In the genomic region with DNA sequence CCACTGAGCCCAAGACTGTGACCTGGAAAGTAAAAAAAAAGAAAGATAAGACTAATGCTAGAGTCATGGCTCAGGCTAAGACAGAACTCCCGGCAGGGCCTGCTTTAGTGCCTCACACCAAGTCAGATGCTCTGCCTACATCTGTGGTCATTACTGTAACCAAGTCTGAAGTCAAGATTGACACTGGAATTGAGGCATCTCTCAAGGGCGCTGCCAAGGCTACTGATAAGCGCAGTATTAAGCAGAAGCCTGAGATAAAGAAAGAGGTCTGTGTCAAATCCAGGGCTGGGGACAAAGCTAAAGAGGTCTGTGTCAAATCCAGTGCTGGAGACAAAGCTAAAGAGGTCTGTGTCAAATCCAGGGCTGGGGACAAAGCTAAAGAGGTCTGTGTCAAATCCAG, we compare ENCODE assay signal across 18 mouse cellular contexts. TPM values are rescaled to one million over a fixed set of nuclear protein-coding genes. Genes with fewer than 3 reads are reported as not detected.
DNase-seq lines count a peak whose midpoint lies in the region.
"Had no signal": no experiment of that assay in that cellular context is flagged by ENCODE, and none has a peak within 500 bp of the region (broad histone marks: within the 10 kb centered on the region; RNA-seq: fewer than 3 reads in every experiment).

No protein-coding gene starts in this region.

- DNase-seq in adrenal gland, adult 2 months: peak; percentile 40
- DNase-seq in adrenal gland, postnatal 14 days: peak; percentile 15
- DNase-seq in ovary, adult 18-20 months (ENCODE audit: low spot score): peak; percentile 53

RNA-seq across cellular contexts. Expression of gene Armcx5, which starts 2.8 kb away (rescaled TPM):
- total RNA-seq in adrenal gland, adult 2 months (2021): 10 to 100 TPM in 1 of 2 experiments, 1 to 10 TPM in 1; 9.8 to 24.1 TPM
- polyA plus RNA-seq in adrenal gland, adult 2 months (2012; rRNA removed): 0.38 and 0.57 TPM in 2 replicates
- 8.8 and 10.0 TPM in 2 replicates for total RNA-seq in adrenal gland, postnatal 14 days (2021)

RNA-seq across cellular contexts. Expression of gene Gprasp1, which starts 2.8 kb away (rescaled TPM):
- total RNA-seq in adrenal gland, adult 2 months (2021): 100 to 1,000 TPM in 1 of 2 experiments, 10 to 100 TPM in 1; 66.2 to 130 TPM
- 28.7 and 38.8 TPM in 2 replicates for polyA plus RNA-seq in adrenal gland, adult 2 months (2012; rRNA removed)
- 53.5 and 55.3 TPM in 2 replicates for total RNA-seq in adrenal gland, postnatal 14 days (2021)

RNA-seq across cellular contexts. Expression of gene Tmsb15a, which starts 20.3 kb away (rescaled TPM):
- 1 to 10 TPM in 1 of 2 experiments, not detected in 1; 4.4 TPM for total RNA-seq in adrenal gland, adult 2 months (2021)
- not detected in 2 replicates for polyA plus RNA-seq in adrenal gland, adult 2 months (2012; rRNA removed)
- not detected in 2 replicates for total RNA-seq in adrenal gland, postnatal 14 days (2021)
- total RNA-seq: adrenal gland, adult 18-20 months; adrenal gland, postnatal 10 days; adrenal gland, postnatal 25 days; adrenal gland, postnatal 36 days; adrenal gland, postnatal 4 days; CH12.LX; G1E; MEL had no signal
- polyA plus RNA-seq: activated CD4-positive, CD25-positive, alpha-beta regulatory T cell, adult 4 months; brain, embryonic 14.5 days; C2C12; CD4-positive, CD25-positive, alpha-beta regulatory T cell, adult 4 months; cerebellum, adult 2 months; G1E; Patski had no signal

RNA-seq across cellular contexts. Expression of gene Tcp11x2, which starts 51.8 kb away (rescaled TPM):
- total RNA-seq in adrenal gland, adult 2 months (2021): not detected
- polyA plus RNA-seq in adrenal gland, adult 2 months (2012; rRNA removed): not detected in 2 replicates
- total RNA-seq in adrenal gland, postnatal 14 days (2021): not detected in 2 replicates
- total RNA-seq: adrenal gland, adult 18-20 months; adrenal gland, adult 8-10 months; adrenal gland, postnatal 10 days; adrenal gland, postnatal 25 days; adrenal gland, postnatal 36 days; adrenal gland, postnatal 4 days; MEL had no signal
- polyA plus RNA-seq: activated CD4-positive, CD25-positive, alpha-beta regulatory T cell, adult 4 months; brain, embryonic 14.5 days; C2C12; cerebellum, adult 2 months; G1E; Patski had no signal

RNA-seq across cellular contexts. Expression of gene Bhlhb9, which starts 52.0 kb away (rescaled TPM):
- total RNA-seq in adrenal gland, adult 2 months (2021): 10 to 100 TPM; 15.4 to 24.2 TPM
- polyA plus RNA-seq in adrenal gland, adult 2 months (2012; rRNA removed): 2.2 and 4.5 TPM in 2 replicates
- total RNA-seq in adrenal gland, postnatal 14 days (2021): 17.7 and 18.7 TPM in 2 replicates
- total RNA-seq: MEL had no signal
